Mouse (Mus musculus) induced T-regulatory cell, adult 2 months (primary cell): ENCODE measurements around the gene Ppp6r3.

ENCODE experiments used
- DNase-seq: peaks from one replicate; pipeline ENCODE4 v3.0.0-alpha.2; 2012; ENCODE audit warnings: low read depth

Gene Ppp6r3

DNA sequence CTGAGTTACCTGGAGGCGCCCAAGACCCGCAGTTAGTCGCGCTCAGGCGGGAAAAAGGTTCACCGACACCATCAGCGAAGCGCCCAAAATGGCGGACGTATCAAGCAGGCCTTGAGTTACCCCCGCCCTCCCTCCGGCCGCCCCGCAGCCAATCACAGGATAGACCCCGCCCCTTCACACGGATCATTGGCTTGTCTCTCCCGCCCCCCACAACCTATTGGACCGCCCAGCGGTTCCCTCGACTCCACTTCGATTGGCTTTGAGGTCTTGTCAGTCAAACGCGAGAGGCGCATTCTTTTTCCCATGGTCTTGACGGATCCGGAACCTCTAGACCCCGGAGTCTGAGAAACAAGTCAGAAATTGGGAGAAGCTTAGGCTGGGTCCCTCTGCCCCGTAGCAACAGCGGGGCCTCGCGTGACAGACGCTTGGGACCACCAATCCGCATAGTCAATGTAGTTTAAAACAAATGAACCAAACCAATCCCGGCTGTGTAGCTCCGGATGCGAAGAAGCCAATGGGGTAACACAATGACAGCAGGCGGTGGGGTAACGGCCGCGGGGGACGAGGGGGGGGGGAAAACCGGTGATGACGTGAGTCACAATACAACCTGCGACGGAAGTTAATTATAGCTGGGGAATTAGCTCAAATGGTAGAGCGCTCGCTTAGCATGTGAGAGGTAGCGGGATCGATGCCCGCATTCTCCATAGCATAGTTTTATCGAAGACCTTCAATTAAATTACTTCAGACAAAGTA lies at the start of gene Ppp6r3:
TSS of gene Ppp6r3 (minus strand) at position 118 of the 753 bp plus-strand sequence.
- DNase-seq: peak; percentile 99

DNA sequence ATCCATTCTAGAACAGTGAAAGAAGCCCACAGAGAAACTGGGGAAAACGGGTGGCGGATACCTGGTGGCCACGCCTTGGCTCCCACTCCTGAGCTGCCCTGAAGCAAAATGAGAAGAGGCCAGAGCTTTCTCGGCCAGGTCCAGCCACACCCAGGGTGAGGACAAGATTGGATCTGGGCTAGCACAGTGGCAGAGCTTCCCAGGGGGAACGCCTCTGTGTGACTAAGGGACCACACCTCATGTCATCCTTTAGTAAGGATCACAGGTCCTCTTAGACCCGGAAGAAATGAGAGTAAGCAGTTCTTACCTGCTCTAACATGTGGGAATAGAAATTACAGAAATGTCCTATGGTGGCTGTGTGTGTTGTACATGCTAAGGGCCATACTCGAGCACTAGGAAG lies 49.6 kb upstream of the Ppp6r3 start:
- no peak for DNase-seq

DNA sequence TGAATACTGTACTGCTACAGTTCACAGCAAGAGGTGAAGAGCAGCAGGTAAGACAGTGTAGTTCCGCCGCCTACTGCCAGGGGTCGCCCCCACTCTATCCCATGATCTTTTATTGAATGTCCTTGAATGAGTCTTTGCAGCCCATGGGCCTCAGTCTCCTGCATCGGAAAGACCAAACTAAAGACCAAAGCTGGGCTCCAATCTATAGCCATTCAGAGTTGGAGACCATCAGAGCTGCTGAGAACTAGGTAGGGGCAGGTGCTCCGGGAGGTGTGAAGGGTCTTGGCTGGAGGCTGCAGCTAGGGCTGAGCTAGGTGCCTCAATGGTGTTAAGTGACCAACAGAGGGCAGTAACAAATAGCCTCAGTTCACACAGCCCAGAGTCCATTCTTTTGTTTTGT lies 48.3 kb upstream of the Ppp6r3 start:
- peak; percentile 62 for DNase-seq

DNA sequence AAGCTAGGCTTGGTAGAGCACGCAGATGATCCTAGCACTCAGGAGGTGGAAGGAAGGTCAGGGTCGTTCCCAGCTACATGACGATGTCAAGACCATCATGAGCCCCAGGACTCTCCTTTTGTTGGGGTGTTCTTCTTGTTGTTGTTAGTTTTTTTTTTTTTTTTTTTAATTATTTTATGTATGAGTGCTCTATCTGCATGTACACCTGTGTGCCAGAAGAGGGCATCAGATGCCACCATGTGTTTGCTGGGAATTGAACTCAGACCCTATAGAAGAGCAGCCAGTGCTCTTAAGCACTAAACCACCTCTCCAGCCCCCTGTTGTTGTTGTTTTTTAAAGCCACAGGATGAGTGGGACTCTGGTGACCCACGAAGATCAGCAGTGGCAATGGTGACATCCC lies 47.7 kb upstream of the Ppp6r3 start:
- no peak for DNase-seq

DNA sequence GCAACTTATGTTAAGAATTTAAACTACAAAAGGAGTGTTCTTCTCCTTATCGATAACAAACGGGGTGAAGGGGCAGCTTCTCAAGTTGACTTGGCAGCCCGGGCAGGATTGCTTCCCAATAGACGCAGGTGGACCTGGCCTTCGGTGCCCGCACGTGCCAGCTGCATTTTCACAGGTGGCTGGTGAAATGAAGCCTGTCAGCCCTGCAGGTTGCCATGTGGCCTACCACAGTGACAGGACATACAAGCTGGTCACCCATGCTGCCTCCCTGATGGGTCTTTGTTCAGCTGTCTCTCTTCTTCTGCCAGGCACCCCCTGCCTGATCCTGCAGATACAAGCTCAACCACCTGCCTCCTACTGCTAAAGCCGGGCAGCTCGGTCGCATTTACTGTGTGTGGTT lies 45.3 kb upstream of the Ppp6r3 start:
- DNase-seq: no peak

DNA sequence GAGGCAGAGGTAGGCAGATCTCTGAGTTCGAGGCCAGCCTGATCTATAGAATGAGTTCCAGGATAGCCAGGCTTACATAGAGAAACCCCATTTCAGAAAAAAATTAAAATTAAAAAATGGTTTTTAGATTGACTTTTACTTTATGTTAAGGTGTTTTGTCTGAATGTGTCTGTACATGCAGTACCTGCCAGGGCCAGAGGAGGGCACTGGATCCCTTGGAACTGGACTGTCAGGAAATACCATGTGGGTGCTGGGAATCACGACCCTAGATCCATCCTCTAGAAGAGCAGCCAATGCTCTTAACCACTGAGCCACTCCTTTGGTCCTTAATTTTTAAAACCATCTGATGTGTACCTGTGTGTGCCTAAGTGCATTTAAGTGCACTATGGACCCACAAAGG lies 43.8 kb upstream of the Ppp6r3 start:
- DNase-seq: peak; percentile 40

DNA sequence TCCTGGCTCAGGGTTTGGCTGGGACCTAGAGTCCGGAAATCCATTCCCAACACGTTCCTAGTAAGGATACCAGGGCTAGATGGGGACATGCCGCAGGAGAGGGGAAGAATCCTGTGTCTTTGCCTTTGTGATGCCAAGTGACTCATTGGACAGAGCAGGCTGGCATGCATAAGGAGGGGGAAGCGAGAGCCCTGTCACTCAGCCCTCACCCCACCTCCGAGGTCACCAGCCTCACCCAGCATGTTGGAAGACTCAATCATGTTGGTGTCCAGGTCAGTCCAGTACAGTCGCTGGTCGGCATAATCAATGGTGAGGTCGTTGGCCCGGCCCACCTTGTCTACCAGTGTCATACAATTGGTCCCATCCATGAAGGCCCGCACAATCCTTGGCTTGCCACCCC lies 38.4 kb upstream of the Ppp6r3 start:
- no peak for DNase-seq

DNA sequence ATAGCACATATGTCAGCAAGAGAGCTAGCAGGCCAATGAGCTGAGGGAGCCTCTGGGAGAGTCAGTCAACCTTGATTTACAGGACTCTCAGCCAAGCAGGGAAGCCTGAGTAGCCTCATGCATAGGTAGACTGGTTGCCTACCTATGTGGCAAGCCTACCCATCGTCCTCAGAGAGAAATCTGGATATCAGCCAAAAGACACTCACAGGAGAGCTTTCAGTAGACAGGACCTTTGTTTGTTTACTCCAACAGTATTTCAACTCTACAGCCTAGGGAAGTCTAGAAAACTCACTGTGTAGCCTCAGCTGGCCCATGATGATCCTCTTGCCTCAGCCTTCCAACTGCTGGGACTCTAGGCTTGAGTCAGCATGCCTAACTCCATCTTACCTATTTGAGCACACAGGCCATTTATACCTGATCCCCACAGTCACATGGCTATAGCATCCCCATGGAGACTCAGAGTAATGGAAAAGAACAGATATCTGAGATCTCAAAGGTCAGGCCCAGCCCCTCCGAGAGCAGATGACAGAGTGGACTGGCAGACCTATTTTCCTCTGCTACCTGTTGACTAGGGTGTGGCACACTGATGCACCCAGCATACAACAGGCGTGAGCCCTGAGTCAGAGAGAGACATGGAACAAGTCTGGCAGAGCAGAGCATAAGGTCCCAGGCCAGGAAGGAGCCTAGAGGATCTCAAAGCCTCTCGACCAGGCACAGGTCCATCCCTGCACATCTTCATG lies 37.2 kb upstream of the Ppp6r3 start:
- DNase-seq: no peak

DNA sequence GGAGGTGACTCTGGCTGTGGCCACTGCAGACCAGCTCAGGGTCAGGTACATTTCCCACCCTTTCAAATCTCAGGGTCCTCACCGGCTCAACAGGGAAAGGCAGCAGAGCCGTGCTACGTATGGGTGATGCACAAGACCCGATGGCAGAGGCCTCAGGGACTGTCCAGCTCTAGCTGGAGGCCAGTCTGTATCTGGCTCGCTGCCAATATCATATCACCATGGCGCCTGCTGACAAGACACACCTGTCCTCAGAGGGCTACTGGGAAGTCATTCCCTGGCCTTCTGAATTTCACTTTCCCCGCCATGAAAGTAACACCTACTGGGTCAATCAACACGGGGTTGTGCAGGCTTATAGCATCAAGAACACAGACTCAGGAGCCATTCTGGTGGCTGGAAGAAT lies 36.2 kb upstream of the Ppp6r3 start:
- no peak for DNase-seq

DNA sequence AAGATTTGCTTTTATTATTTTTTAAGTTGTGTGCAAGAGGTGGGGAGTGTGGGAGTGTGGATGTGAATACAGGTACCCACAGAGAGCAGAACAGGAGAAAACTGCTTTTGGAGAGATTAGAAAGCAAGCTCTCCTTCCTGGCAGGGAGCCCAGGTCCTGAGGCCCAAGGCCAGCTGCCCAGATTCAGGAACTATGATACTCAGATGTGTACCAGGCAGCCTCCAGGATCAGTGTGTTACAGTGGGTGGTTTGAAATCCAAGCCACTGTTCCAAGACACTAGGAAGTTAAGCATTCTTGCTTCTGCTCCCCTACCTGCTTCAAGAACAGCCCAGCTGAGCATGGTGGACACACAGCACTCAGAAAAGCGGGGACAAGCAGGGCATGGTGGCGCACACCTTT lies 35.3 kb upstream of the Ppp6r3 start:
- DNase-seq: no peak

DNA sequence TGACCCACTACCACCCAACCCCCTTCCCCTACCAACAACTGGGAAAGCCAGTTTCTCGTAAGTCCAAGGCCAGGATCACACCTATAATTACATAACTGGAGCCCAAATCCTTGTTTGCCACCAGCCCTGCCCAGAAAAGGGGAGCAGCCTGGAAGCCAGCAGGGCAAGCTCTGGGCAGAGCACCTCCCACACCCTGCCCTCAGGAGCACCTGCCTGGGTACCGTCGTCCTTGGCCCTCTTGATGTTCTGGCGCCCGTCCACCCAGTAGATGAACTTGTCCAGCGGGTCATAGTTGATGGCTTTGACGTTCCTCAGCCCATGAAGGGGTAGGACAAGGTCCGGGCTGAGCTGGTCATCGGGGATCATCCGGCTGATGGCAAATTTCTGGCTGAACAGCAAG lies 34.3 kb upstream of the Ppp6r3 start:
- no peak for DNase-seq

DNA sequence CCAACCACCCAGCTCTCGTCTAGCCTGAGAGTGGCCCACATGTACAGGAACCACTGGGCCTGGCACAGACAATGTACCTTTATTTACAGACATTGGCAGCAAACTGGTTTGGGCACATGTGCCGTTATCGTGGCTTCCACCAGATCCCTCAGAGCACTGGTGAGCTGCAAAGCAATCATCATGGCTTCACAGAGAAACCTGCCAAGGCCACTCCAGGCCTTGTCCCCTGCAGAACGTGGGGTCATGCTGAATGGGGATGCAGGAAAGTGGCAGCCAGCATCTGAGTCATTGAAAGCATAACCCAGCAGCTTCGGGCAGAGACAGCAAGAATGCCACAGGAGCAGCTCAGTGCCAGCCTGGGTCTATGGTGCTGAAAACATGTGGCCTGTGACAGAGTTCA lies 18.8 kb upstream of the Ppp6r3 start:
- DNase-seq: no peak

DNA sequence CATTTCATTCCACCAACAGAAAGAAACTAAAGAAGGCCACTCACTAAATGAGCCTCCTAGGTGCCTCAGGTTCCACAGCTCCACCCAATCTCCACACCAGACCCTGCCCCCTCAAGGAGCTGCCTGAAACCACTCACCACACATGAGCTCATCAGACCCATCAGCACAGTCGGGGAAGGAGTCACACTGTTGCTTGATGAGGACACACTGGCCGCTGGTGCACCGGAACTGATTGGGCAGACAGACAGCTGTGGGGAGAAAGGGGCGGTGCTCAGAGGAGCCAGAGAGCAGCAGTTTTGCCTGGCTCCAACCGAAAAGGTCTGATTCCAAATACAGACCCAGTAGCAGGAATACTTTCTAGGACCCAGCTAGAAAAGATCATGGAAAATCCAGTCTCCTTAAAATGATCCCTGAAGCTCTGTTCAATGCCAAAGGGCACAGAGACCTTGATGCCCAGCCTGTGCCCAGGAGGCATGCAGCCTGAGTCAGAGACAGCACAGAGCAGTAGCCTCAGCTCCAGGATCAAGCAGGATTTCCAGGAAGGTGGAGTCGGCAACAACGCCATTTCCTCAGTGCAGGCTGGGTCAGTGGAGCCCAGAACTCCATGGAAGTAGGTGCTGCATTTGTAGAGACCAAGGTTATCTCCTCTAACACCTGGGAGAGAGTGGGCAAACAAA lies 18.0 kb upstream of the Ppp6r3 start:
- DNase-seq: no peak

DNA sequence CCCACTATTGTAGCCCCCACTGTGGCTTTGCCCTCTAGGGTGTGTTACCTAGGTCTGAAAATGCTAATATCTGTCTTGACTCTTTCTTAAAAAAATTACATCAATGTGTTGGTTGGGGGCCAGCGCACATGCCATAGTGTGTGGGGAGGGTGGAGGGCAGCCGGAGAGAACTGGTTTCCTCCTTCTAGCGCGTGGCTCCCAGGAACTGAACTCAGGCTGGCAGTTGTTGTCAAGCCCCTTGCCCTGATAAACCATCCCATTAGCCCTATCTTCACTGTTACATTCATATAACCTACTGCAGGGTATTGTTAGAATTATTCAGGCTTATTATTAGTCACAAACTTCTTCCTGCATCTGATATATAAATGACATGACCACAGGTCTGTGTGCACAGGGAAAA lies 14.4 kb upstream of the Ppp6r3 start:
- DNase-seq: no peak

DNA sequence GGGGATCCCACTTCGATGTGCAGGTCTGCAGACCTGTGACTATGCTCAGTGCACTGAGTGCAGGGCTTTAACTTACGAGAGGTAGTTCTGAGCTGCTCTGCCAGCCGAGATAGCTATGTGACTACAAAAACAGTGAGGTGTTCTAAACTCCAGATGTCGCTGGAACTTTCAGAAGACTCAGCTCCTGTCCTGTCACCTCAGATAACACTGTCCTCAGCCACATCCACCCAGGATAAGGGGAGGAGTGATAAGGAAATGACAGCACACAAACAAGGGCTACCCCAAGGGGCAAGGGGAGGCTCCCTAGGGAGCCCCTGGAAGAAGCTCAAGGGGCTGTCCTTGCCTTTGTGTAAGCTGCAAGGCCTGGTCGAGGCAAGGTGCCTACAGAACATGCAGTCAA lies 14.0 kb upstream of the Ppp6r3 start:
- DNase-seq: no peak

DNA sequence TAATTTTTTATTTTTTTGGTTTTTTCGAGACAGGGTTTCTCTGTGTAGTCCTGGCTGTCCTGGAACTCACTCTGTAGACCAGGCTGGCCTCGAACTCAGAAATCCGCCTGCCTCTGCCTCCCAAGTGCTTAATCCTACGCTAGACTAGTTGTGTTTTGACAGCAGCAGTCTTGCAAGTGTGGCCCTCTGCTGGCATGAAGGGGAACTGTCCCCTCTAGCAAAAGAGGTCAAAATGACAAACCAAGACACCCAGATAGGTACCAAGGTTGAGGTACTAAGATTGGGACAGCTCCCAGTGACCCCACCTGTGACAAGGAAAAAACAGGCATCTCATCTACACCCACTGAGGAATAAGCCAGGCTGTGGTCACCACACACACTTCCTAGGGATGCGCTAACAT lies 12.2 kb upstream of the Ppp6r3 start:
- peak; percentile 69 for DNase-seq

DNA sequence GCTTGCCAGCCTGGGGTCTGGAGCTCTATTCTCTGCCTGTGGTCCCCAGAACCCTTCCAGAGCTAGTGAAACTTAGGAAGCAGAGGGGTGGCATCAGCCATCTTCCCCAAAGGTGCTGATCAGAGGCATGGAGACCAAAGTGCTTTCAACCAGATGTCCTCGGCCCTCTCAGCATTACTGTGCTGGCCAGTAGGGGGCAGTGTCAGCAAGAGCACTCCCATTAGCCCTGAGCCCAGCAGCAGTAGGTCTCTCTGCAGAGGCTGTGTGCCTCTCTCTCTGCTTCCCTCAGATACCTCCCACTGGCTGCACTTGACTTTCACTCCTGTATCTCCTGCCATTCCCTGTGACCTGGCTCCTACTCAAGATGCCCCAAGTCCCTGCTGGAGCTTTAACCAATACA lies 11.0 kb upstream of the Ppp6r3 start:
- DNase-seq: peak; percentile 69

DNA sequence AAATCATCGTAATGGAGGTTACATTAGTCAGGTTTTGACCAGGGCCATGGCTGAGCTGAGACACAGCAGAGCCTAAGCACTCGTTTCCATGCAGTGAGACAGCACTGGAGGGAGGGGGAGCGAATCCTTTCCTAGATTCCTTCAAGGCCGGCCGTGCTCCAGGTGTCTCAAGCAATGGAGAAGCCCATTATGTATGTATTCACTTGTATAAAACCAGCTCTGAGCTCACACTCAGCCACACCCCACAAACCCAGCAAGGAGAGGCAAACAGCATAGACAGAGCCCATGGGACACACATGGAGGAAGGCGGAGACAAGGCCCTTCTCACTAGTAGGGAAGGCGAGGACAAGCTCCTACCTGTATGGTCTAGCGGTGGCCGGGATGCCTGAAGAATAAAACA lies 10.5 kb upstream of the Ppp6r3 start:
- DNase-seq: no peak

DNA sequence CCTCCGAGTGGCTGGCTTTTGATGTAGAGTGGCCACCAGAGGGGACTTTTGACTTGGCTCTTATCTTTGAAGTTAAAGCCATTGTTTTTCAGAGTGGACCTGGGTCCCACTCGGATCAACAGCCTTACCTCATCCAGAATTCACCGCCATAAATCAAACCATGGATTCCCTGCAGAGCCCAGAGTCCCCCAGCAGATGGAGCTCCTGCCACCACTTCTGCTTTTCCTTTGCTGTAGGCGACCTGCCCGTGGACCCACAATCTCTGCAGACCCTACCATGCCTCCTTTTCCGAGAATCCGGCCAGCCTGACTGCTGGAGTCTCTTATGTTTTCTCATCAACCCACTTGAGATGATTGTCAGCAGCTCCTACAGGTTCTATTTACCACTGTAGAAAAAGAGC lies 5.8 kb upstream of the Ppp6r3 start:
- peak; percentile 65 for DNase-seq

DNA sequence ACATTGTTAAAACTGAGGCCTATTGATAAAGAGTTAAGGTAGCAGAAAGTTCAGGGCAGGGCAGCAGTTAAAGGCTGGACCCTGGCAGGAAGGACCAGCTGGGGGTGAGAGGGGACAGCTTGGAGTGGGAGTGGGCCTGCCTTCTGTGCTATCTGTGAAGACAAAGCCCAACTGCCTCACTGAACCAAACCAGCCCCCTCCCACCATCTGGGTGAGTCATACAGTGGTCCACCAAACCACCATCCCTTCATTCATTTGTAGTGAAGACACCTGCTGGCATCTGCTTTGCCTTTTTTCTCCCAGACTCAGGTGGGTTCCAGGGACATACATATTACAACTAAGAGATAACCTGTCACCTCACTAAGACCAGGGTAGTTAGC lies 2.4 kb upstream of the Ppp6r3 start:
- DNase-seq: no peak

DNA sequence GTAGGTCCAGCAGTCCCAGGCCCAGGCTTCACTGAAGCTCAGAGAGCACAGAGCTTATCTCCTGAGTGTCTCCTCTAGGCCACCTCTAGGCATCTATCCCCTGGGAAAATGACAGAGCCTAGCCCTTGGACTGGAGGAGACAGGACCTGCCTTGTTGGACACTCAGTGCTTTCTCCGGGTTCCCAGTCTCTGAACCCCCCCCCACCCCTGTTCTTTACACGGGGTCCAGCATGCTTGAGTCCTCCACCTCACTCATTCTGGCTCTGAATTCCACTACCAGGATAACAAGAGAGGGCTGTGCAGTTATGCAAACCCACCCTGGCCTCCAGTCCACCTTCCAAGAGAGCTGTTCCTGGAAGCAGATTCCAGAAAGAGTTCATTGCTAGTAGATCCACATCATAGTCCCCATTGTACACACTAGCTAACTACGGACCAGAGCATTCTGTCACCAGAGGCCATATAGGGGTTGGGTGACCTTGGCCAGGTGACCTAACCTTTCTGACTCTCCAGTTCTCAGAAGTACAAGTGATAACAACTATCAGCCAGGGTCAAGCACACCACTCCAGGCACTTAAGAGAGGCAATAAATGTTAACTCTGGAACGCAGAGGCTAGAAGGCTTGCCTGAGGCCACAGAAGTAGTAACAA lies 1.8 kb upstream of the Ppp6r3 start:
- DNase-seq: no peak

DNA sequence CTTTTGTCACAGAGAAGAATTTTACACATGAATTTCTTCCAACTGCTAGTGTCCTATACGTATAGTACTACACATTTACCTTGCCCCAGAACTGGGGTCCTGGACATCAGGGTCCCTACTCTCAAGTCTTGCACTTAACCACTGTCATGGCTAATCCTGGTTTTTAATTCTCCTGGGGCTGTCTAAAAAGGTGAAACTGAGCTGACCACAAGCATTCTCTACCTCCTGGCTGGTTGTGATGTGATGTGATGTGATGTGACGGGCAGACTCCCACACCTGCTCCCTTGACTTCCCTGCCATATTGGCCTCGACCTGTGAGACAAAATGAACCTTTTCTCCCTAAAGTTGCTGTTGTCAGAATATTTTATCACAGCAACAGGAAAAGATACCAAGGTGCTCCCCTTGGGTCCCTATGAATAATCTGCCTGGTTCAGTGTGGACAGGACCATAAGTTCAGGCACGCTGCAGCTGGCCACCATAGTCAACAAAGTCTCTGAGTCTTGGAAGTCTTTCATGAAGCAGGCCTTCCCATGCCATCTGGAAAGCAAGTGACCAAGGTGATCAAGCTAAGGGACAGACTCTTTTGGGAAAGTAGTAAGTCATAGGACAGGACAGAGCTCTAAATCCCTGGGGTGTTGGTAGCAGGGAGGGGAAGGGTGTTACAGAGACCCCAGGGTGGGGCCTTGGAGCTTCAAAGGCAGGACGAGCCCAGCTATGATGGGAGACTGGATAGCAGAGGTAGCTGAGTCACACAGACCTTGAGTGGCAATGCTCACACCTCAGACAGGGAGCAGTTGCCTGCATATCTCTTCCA lies 1.1 kb upstream of the Ppp6r3 start:
- DNase-seq: no peak
